Mouse (Mus musculus): ENCODE measurements around the gene Got1. TPM values are rescaled to one million over a fixed set of nuclear protein-coding genes. Genes with fewer than 3 reads are reported as not detected.

Gene Got1
- polyA plus RNA-seq, 1 experiment from 2014 or later = 14.2 TPM

- no peak; the same call in 1 of the 2 replicates for ATAC-seq
Measured at GRCm38 (mm10) chr19:43463546-43464293, 60.7 kb downstream of the Got1 start.

DNA sequence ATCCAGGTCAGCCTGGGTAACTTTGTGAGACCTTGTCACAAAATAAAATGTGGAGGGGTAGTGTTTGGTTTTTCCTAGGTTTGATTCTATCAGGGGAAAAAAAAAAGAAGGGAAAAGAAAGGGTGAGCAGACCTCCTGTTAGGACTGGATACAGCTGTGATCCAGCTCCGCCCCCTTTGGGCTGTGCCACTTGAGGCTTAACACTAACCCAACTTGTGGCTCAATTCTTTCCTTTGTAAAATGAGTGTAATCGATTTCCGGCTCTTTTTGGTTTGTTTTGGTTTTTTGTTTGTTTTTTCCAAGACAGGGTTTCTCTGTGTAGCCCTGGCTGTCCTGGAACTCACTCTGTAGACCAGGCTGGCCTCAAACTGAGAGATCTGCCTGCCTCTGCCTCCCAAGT lies 62.3 kb downstream of the Got1 start:
- Histone ChIP-seq H3K4me3 (ENCODE audit: low read depth, low read length) (no peak overlapping the region), H3K27me3 (replicated peaks; ENCODE audit: insufficient read depth, low read length) (no peaks in the 10 kb centered on the region), H3K9ac (replicated peaks; ENCODE audit: low read depth) (no peak overlapping the region), H3K27ac (ENCODE audit: low read length) (no peak overlapping the region), H3K9me3 (ENCODE audit: low read length) (no peaks in the 10 kb centered on the region), H3K4me2 (replicated peaks; ENCODE audit: low read depth, low read length) (no peak overlapping the region), H3K4me1 (ENCODE audit: insufficient read depth, low read depth, low read length) (no peaks in the 10 kb centered on the region), H3K36me3 (ENCODE audit: insufficient read depth, low read length) (no peaks in the 10 kb centered on the region)
- ATAC-seq (no peak), DNase-seq (ENCODE audit: low spot score) (no peak)
- 82% methylated on average over 3 of the region's 3 CpGs for WGBS
- no peak for TF ChIP-seq EP300 (IDR thresholded peaks at IDR 0.05)

More at GRCm38 (mm10) chr19:43463546-43464293, 60.7 kb downstream of the Got1 start:
- no peak overlapping the region for H3K4me2 ChIP-seq (replicated peaks; ENCODE audit: low read depth, low read length)
- H3K27ac ChIP-seq (ENCODE audit: low read length) = no peak overlapping the region
- no peaks in the 10 kb centered on the region for H3K4me1 ChIP-seq (ENCODE audit: insufficient read depth, low read depth, low read length)
- H3K27me3 ChIP-seq (replicated peaks; ENCODE audit: insufficient read depth, low read length) = no peaks in the 10 kb centered on the region
- no peak overlapping the region for H3K9ac ChIP-seq (replicated peaks; ENCODE audit: low read depth)
- no peak overlapping the region for H3K4me3 ChIP-seq (ENCODE audit: low read depth, low read length)
- WGBS = 78% methylated on average over 7 of the region's 7 CpGs
- DNase-seq (ENCODE audit: low spot score) = no peak
- no peak for TF ChIP-seq EP300 (IDR thresholded peaks at IDR 0.05)
- TF ChIP-seq CTCF (IDR thresholded peaks at IDR 0.05) = no peak
- no peaks in the 10 kb centered on the region for H3K36me3 ChIP-seq (ENCODE audit: insufficient read depth, low read length)
- H3K9me3 ChIP-seq (ENCODE audit: low read length) = no peaks in the 10 kb centered on the region

DNA sequence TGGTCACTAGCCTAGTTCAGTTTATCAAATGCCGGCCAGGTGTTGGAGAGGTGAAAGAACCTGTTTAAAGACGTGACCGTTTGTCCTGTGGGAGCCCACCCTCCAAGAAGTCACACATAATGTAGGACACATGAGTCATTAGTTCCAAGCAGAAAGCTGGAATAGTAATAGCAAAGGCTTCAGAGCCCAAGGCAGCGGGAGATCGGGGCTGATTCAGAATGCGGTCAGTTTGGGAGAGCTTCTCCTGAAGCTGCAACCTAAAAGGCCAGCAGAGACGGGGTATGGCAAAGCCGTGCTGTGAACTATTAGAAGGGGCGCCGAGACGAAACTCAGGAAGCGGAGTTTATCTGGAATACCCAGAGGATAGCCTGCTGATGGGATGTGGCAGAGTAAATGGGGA lies 63.9 kb downstream of the Got1 start:
- Histone ChIP-seq H3K9me3 (ENCODE audit: low read length) (no peaks in the 10 kb centered on the region), H3K27me3 (replicated peaks; ENCODE audit: insufficient read depth, low read length) (no peaks in the 10 kb centered on the region), H3K4me3 (ENCODE audit: low read depth, low read length) (no peak overlapping the region), H3K4me2 (replicated peaks; ENCODE audit: low read depth, low read length) (no peak overlapping the region), H3K27ac (ENCODE audit: low read length) (no peak overlapping the region), H3K36me3 (ENCODE audit: insufficient read depth, low read length) (no peaks in the 10 kb centered on the region), H3K9ac (replicated peaks; ENCODE audit: low read depth) (no peak overlapping the region), H3K4me1 (ENCODE audit: insufficient read depth, low read depth, low read length) (no peaks in the 10 kb centered on the region)
- TF ChIP-seq EP300 (IDR thresholded peaks at IDR 0.05) = no peak
- no peak for TF ChIP-seq CTCF (IDR thresholded peaks at IDR 0.05)
- WGBS = 82% methylated on average over 12 of the region's 12 CpGs
- DNase-seq (ENCODE audit: low spot score) = no peak
- ATAC-seq = no peak

- TF ChIP-seq CTCF (IDR thresholded peaks at IDR 0.05) (no peak), EP300 (IDR thresholded peaks at IDR 0.05) (no peak)
- Histone ChIP-seq H3K4me1 (ENCODE audit: insufficient read depth, low read depth, low read length) (no peaks in the 10 kb centered on the region), H3K9me3 (ENCODE audit: low read length) (no peaks in the 10 kb centered on the region), H3K4me2 (replicated peaks; ENCODE audit: low read depth, low read length) (no peak overlapping the region), H3K27me3 (replicated peaks; ENCODE audit: insufficient read depth, low read length) (no peaks in the 10 kb centered on the region), H3K4me3 (ENCODE audit: low read depth, low read length) (no peak overlapping the region), H3K9ac (replicated peaks; ENCODE audit: low read depth) (no peak overlapping the region), H3K27ac (ENCODE audit: low read length) (no peak overlapping the region), H3K36me3 (ENCODE audit: insufficient read depth, low read length) (no peaks in the 10 kb centered on the region)
- ATAC-seq = no peak
- DNase-seq (ENCODE audit: low spot score) = no peak
- WGBS = 67% methylated on average over 4 of the region's 4 CpGs
Measured at GRCm38 (mm10) chr19:43459948-43460347, 64.5 kb downstream of the Got1 start.

GRCm38 (mm10) chr19:43453025-43453424 lies 71.4 kb downstream of the Got1 start:
- no peak for ATAC-seq
- 68% methylated on average over 4 of the region's 4 CpGs for WGBS
- H3K4me3 ChIP-seq (ENCODE audit: low read depth, low read length) = no peak overlapping the region

DNA sequence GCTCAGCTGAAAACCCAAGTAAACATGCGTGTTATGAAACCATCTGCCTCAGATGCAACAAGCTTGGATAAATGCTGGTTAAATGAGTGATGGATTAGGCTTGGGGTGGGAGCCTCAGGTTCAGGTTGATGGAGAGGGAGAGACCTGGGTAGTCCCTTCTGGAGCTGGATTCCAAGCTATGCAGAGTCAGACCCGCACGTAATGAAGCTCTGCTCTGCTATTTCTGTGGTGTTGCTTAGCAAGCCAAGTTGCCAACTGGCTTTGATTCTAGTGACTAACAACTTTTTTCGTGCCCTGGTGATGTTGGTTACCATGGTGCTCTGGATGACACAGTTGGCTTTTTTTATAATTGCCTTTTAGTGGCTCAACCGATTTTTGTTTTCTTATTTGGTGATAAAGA lies 72.2 kb downstream of the Got1 start:
- Histone ChIP-seq H3K4me1 (ENCODE audit: insufficient read depth, low read depth, low read length) (no peaks in the 10 kb centered on the region), H3K9ac (replicated peaks; ENCODE audit: low read depth) (no peak overlapping the region), H3K27me3 (replicated peaks; ENCODE audit: insufficient read depth, low read length) (no peaks in the 10 kb centered on the region), H3K9me3 (ENCODE audit: low read length) (no peaks in the 10 kb centered on the region), H3K27ac (ENCODE audit: low read length) (no peak overlapping the region), H3K4me3 (ENCODE audit: low read depth, low read length) (no peak overlapping the region), H3K4me2 (replicated peaks; ENCODE audit: low read depth, low read length) (no peak overlapping the region), H3K36me3 (ENCODE audit: insufficient read depth, low read length) (no peaks in the 10 kb centered on the region)
- WGBS = 77% methylated on average over 5 of the region's 5 CpGs
- ATAC-seq (no peak), DNase-seq (ENCODE audit: low spot score) (no peak)
- TF ChIP-seq EP300 (IDR thresholded peaks at IDR 0.05) (no peak), CTCF (IDR thresholded peaks at IDR 0.05) (no peak)

More at GRCm38 (mm10) chr19:43453025-43453424, 71.4 kb downstream of the Got1 start:
- TF ChIP-seq CTCF (IDR thresholded peaks at IDR 0.05) = no peak
- TF ChIP-seq EP300 (IDR thresholded peaks at IDR 0.05) = no peak
- no peaks in the 10 kb centered on the region for H3K4me1 ChIP-seq (ENCODE audit: insufficient read depth, low read depth, low read length)
- H3K4me2 ChIP-seq (replicated peaks; ENCODE audit: low read depth, low read length) = no peak overlapping the region
- DNase-seq (ENCODE audit: low spot score) = no peak
- H3K36me3 ChIP-seq (ENCODE audit: insufficient read depth, low read length) = no peaks in the 10 kb centered on the region
- H3K27me3 ChIP-seq (replicated peaks; ENCODE audit: insufficient read depth, low read length) = no peaks in the 10 kb centered on the region
- H3K9ac ChIP-seq (replicated peaks; ENCODE audit: low read depth) = no peak overlapping the region
- H3K9me3 ChIP-seq (ENCODE audit: low read length) = no peaks in the 10 kb centered on the region
- no peak overlapping the region for H3K27ac ChIP-seq (ENCODE audit: low read length)

All from lung, postnatal 0 days (tissue).